Mouse (Mus musculus) inflammation-experienced regulatory T-cells, adult 16 weeks (primary cell): ENCODE measurements around the gene Nyap2. TPM values are rescaled to one million over a fixed set of nuclear protein-coding genes. Genes with fewer than 3 reads are reported as not detected.

ENCODE experiments used
- polyA plus RNA-seq: library from polyadenylated mRNA; unstranded; fragments of 100-300 nt; shearing (Covaris generic); gene quantifications from one replicate; pipeline ENCODE4 v1.2.1, GENCODE M21; 2017

Nyap2 gene
- not detected for polyA plus RNA-seq

DNA sequence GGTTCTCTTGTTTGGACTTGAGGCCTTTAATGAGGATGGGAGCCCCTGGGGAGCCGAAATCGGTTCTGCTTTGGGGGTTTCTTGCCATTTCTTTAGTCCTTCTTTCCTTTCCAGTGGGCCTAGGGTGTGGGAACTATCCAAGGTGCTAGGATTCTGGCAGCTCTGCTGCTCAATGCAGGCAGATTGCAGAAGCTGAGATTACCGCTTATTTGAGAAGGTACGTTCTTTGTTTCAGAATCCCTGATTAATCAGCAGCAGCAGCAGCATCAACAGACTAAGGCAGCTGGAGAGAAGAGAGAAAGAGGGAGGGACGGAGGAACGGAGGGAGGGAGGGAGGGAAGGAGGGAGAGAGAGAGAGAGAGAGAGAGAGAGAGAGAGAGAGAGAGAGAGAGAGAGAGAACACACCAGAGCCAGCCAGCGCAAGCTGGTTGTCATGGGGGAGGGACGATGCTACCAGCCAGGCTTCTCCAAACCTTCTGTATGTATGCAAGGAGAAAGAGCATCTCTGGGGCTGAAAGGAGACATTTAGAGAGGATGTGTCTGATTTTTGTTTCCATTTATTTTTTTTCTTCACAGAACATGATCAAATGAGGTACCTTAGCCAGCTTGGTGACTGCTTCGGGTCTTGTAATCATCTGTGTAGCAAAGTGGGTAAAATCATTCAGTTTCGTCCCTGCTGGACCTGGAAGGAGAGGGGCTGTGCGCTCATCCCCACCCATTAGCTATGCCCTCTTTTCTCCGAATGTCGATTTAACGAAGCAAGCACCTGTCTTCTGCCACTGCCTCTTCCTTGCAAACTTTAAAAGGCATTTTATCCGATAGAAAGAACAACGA, at the start of gene Nyap2:
TSS of gene Nyap2 (plus strand) at position 120 of the 834 bp plus-strand sequence.

